Mouse (Mus musculus) kidney, adult 2 months (tissue): ENCODE measurements at regions not wholly inside any gene's neighbourhood (a gene's known extent, or its start where the extent isn't known, plus 50 kb on each side); places are given as distances from the start of the nearest gene placed in this dataset.
"Not testable (repeated sequence)": the region's sequence is repeated elsewhere in the genome, so short reads cannot be mapped to it uniquely, and the experiment has no call there.

Experiments used
- DNase-seq: peaks from one replicate; pipeline ENCODE4 v3.0.0; 2021
- H3K27ac ChIP-seq: fragments of 200-500 bp; 2 replicates; pipeline ENCODE4 v1.5.1; 2012; ENCODE audit warnings: low read depth, low read length, control low read depth, inconsistent platforms; ENCODE audit not compliant: insufficient read depth
- H3K27me3 ChIP-seq: fragments of 200-500 bp; replicated peaks from 2 replicates; pipeline ENCODE4 v1.6.1; 2012; ENCODE audit warnings: mild to moderate bottlenecking, moderate library complexity, low read length, inconsistent platforms; ENCODE audit not compliant: control insufficient read depth, insufficient read depth
- H3K36me3 ChIP-seq: fragments of 200-500 bp; 2 replicates; pipeline ENCODE4 v1.6.1; 2012; ENCODE audit warnings: mild to moderate bottlenecking, moderate library complexity, low read length, inconsistent platforms; ENCODE audit not compliant: control insufficient read depth, insufficient read depth
- H3K4me1 ChIP-seq: fragments of 200-500 bp; 2 replicates; pipeline ENCODE4 v1.6.1; 2011; ENCODE audit warnings: low read length; ENCODE audit not compliant: control insufficient read depth, insufficient read depth
- H3K4me3 ChIP-seq: fragments of 200-500 bp; 2 replicates; pipeline ENCODE4 v1.5.1; 2011; ENCODE audit warnings: mild to moderate bottlenecking, low read depth, low read length, control low read depth; ENCODE audit not compliant: insufficient read depth
- CTCF ChIP-seq: fragments of 200-500 bp; conservative IDR thresholded peaks from 2 replicates; pipeline ENCODE4 v1.5.1; 2011; ENCODE audit warnings: low read depth, mild to moderate bottlenecking, control low read depth, low read length, moderate library complexity, mixed read lengths; ENCODE audit not compliant: insufficient read depth, insufficient read length
- POLR2A ChIP-seq: fragments of 200-500 bp; IDR thresholded peaks from one replicate; pipeline ENCODE4 v1.6.1; 2011; ENCODE audit warnings: low read depth, low read length, control low read depth
- WGBS: fragments of 180-500 bp; shearing (Covaris S2); methylation state at CpG from one replicate; pipeline ENCODE4 v1.1.7; 2018; 5-methylcytosine and 5-hydroxymethylcytosine counted together

DNA sequence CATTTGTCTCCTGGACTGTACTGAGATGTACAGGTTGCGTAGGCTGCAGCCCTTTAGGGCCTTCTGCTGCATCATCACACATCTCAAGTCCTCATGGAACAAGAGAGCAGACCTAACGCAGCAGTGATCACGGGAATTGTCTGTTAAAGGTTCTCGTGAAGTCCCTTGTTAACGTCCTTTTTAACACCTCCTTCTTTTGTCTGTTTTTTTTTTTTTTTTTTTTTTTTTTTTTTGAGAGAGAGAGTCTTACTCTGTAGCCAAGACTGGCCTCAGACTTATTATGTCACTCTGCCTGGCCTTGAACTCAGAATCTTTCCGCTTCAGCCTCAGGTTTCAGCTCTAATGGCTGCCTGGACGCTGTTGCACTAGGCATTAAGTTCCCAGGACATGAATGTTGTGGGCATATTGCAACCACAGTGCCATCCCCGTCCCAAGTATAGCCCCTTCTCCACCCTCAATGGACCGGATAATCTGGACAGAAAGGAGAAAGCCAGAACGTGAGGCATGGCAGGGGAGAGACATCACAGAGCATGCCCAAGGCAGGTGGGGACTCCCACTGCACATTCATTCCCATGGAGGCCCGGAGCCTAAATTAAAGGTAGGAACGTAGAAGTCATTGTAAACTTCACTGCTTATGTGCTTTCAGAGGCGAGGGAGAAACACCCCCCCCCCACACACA lies 101.3 kb upstream of the Gm9887 start:
- no peak for DNase-seq
- WGBS, result 86% methylated on average over 13 of the region's 13 CpGs
- no peaks in the 10 kb centered on the region for H3K27me3 ChIP-seq
- TF ChIP-seq POLR2A, result no peak
- TF ChIP-seq CTCF, result no peak
- no peaks in the 10 kb centered on the region for H3K36me3 ChIP-seq
- H3K27ac ChIP-seq, result no peak overlapping the region
- H3K4me3 ChIP-seq, result no peak overlapping the region
- peaks cover 2% of the 10 kb centered on the region; the same call in 1 of the 2 replicates for H3K4me1 ChIP-seq

GRCm38 (mm10) chr12:69472912-69473311 lies 100.7 kb upstream of the Gm9887 start:
- Histone ChIP-seq H3K4me3 (no peak overlapping the region), H3K27me3 (no peaks in the 10 kb centered on the region), H3K4me1 (peaks cover 2% of the 10 kb centered on the region; the same call in 1 of the 2 replicates), H3K36me3 (no peaks in the 10 kb centered on the region), H3K27ac (no peak overlapping the region)
- 93% methylated on average over 9 of the region's 9 CpGs for WGBS
- TF ChIP-seq POLR2A (no peak), CTCF (no peak)
- peak; percentile 28 for DNase-seq

DNA sequence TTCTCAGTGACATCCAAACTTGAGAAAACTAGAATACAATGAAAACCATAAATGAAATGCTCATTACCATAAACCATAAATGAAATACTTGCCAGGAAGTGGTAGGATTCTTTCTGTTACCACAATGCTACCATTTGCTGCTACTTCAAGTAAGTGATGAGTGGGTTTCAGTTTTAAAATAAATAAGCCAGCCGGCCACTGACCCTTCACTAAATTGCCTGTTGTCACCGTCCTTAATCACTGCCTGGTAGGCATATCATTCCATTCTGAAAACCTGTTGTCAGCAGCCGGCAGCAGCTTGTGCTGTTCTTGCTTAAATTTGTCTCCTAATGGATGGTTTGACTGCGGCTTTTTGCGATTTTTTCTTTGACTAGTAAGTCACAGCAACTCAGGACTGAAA lies 99.6 kb upstream of the Gm9887 start:
- Histone ChIP-seq H3K36me3 (no peaks in the 10 kb centered on the region), H3K27ac (no peak overlapping the region), H3K4me1 (peaks cover under 1% of the 10 kb centered on the region; the same call in 1 of the 2 replicates), H3K4me3 (no peak overlapping the region), H3K27me3 (no peaks in the 10 kb centered on the region)
- 73% methylated on average over 5 of the region's 5 CpGs for WGBS
- no peak for DNase-seq
- TF ChIP-seq CTCF (no peak), POLR2A (no peak)

DNA sequence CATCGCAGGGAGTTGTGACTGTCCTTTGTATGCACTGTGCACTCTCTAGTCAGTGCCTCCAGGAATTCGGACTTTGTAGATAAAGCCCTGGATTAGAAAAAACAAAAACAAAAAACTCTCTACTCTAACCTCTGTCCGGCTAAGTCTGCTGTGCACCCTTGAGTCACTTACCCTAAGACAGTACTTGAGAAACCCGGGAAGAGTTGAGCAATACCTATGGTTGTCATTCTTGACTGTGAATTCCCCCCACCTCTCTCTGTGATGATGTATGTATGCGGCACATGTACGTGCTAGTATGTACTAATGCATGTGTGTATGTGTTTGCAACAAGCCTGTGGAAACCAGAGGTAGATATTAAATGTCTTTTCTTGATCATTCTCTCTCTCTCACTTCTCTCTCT lies 96.7 kb upstream of the Gm9887 start:
- Histone ChIP-seq H3K27me3 (no peaks in the 10 kb centered on the region), H3K4me3 (no peak overlapping the region), H3K4me1 (no peaks in the 10 kb centered on the region), H3K36me3 (no peaks in the 10 kb centered on the region), H3K27ac (no peak overlapping the region)
- DNase-seq, result no peak
- WGBS, result 88% methylated on average over 6 of the region's 6 CpGs
- TF ChIP-seq POLR2A, result no peak
- TF ChIP-seq CTCF, result no peak

- peaks cover 5% of the 10 kb centered on the region; the same call in 1 of the 2 replicates for H3K4me1 ChIP-seq
- 73% methylated on average over 4 of the region's 4 CpGs for WGBS
- DNase-seq, result no peak
- TF ChIP-seq CTCF (no peak), POLR2A (no peak)
- H3K36me3 ChIP-seq, result no peaks in the 10 kb centered on the region
- no peak overlapping the region for H3K27ac ChIP-seq
- H3K27me3 ChIP-seq, result no peaks in the 10 kb centered on the region
- H3K4me3 ChIP-seq, result no peak overlapping the region
Observed at GRCm38 (mm10) chr12:69467363-69467762, 95.1 kb upstream of the Gm9887 start.

DNA sequence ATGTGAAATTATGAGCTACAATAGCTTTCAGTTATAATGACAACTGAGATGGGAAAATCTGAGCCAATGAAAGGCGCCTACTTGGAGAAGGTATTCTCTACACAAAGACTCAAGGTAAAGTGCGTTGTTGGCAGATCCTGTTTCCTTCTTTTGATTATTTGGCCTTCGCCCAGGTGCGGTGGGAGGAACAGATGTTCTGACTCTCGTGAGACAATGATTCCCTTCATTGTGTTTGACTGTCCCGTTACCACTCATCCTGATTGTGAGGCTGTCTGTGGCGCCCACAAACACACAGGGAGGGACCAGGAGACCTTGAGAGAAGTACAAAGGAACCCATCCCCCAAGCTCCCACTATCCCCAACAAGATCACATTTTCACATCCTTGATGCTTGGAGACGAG lies 92.6 kb upstream of the Gm9887 start:
- DNase-seq, result no peak
- TF ChIP-seq CTCF (no peak), POLR2A (no peak)

DNA sequence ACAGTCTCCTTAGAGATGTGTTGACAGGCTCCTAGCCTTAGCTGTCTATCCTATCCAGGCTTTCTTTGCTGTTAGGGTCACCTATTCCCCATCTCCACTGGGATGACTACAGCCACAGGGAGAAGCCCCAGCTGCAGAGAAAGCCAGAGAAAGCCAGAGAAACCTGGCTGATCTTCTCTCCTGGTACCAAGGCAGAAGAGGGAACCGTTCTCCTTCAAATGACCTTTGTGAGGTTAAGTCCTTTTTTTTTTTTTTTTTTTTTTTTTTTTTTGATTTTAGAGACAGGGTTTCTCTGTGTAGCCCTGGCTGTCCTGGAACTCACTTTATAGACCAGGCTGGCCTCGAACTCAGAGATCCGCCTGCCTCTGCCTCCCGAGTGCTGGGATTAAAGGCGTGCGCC lies 91.1 kb upstream of the Gm9887 start:
- WGBS, result 91% methylated on average over 6 of the region's 6 CpGs
- not testable (repeated sequence) for DNase-seq, H3K36me3 ChIP-seq, H3K27me3 ChIP-seq, H3K4me1 ChIP-seq, H3K4me3 ChIP-seq, H3K27ac ChIP-seq

More for the DNA sequence above, 92.6 kb upstream of the Gm9887 start:
- H3K4me1 ChIP-seq, result peaks cover 7% of the 10 kb centered on the region; the same call in 1 of the 2 replicates
- no peak overlapping the region for H3K4me3 ChIP-seq
- H3K27ac ChIP-seq, result no peak overlapping the region
- 93% methylated on average over 8 of the region's 8 CpGs for WGBS
- H3K36me3 ChIP-seq, result no peaks in the 10 kb centered on the region
- no peaks in the 10 kb centered on the region for H3K27me3 ChIP-seq
